Mouse (Mus musculus) megakaryocyte, embryonic 14.5 days (primary cell): ENCODE measurements around the gene Golga2. TPM values are rescaled to one million over a fixed set of nuclear protein-coding genes. Genes with fewer than 3 reads are reported as not detected.

ENCODE experiments used
- H3K27me3 ChIP-seq: replicated peaks from 2 replicates; pipeline ENCODE3; 2012; ENCODE audit warnings: inconsistent platforms
- H3K36me3 ChIP-seq: replicated peaks from 2 replicates; pipeline ENCODE3; 2012; ENCODE audit warnings: low read length, inconsistent platforms, mixed read lengths
- H3K4me1 ChIP-seq: 2 replicates; pipeline ENCODE4 v1.6.1; 2012; ENCODE audit warnings: inconsistent platforms
- H3K4me3 ChIP-seq: replicated peaks from 2 replicates; pipeline ENCODE3; 2012; ENCODE audit warnings: moderate library complexity, mild to moderate bottlenecking, inconsistent platforms
- H3K9me3 ChIP-seq: 2 replicates; pipeline ENCODE4 v1.6.1; 2012; ENCODE audit warnings: inconsistent platforms
- FLI1 ChIP-seq: IDR thresholded peaks from 2 replicates; pipeline ENCODE4 v1.6.1; 2012; ENCODE audit warnings: low read length, inconsistent platforms, mixed read lengths
- GATA1 ChIP-seq: IDR thresholded peaks from 3 replicates; pipeline ENCODE4 v1.6.1; 2012; ENCODE audit warnings: mixed read lengths, low read length, inconsistent platforms, borderline replicate concordance
- polyA plus RNA-seq: library from polyadenylated mRNA; stranded (reverse); fragments of >175 nt; gene quantifications from 2 replicates; pipeline ENCODE4 v1.2.3, GENCODE M21; 2012; ENCODE audit warnings: low replicate concordance; ENCODE audit not compliant: insufficient read depth

Golga2 gene
- polyA plus RNA-seq: 26.0 and 40.5 TPM in 2 replicates

DNA sequence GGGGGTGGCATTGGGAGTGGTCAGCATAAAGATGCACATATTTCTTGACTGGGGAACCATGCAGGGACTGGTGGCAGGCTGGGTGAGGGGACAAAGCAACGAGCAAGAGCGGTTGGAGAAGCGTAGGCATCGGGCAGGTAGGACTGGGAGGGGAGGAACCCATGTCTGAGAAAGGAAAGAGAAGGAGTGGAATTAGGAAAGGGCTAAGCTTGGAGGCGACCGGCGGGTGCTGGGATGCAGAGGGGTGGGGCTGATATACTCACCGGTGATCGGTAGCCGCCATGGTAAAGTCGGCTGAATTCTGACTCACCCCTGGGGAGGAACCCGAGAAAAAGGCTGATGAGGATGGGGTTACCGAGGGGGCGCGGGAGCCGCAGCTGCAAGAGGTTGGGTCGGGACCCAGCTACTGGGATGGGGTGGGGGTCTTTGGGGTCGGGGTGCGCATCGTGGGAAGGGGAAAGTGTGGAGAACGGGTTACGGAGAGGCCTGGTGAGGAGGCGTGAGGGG is at the start of gene Golga2:
Gene Golga2, plus strand, starts transcription at position 51 of the 507 bp plus-strand sequence.
- Histone ChIP-seq H3K9me3 (no peaks in the 10 kb centered on the region), H3K4me3 (peak within 1 kb of the TSS; percentile 98)
- TF ChIP-seq FLI1: no peak
- no peak for TF ChIP-seq GATA1

DNA sequence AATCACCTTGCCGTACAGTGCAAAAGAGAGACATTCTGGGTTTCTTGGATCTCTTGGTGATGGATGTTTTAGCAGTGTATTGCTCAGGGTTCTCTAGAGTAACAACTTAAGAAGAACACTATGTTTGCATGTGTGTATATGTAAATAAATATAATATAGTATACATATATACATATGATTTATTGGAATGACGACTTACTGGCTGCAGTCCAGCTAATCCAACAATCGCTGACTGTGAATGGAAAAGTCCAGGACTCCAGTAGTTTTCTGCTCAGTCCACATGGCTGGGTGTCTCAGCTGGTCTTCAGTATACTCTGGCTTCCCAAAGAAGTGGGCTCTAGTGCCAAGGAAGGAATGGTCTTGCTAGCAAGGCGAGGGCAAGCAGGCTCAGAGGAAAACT is 49.6 kb upstream of the Golga2 start:
- Histone ChIP-seq H3K36me3 (peaks cover 61% of the 10 kb centered on the region), H3K4me3 (peak overlapping the region; percentile 95), H3K9me3 (no peaks in the 10 kb centered on the region), H3K4me1 (peaks cover 53% of the 10 kb centered on the region), H3K27me3 (no peaks in the 10 kb centered on the region)
- TF ChIP-seq FLI1 (no peak), GATA1 (no peak)

More for the DNA sequence above, at the start of gene Golga2:
- peaks cover 82% of the 10 kb centered on the region for H3K4me1 ChIP-seq
- H3K36me3 ChIP-seq: peaks cover 55% of the 10 kb centered on the region
- no peaks in the 10 kb centered on the region for H3K27me3 ChIP-seq

DNA sequence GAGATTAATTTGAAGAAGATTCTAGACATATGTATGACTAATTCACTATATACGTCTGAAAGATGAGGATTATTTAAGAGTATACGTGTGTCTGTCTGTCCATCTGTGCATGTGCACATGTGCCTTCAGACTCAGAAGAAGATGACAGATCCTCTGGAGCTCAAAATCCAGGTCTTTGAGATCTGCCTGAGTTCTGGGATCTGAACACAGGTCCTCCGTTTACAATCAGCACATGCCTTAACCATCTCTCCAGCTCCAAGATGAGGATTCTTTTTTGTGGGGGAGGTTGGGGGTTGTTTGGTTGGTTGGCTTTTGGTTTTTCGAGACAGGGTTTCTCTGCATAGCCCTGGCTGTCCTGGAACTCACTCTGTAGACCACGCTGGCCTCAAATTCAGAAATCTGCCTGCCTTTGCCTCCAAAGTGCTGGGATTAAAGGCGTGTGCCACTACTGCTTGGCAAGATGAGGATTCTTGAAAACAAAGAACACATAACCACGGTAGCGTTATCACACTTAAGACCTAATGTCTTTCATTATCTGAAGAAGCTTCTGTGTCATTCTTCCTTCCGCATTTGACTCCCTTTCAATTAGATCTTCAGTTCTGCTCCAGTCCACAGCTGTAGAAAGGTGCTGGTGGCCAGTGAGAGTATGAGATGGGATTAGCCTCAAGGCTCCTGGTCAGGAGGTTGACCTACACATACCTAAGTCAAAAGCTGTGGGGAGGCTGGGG is 48.3 kb upstream of the Golga2 start:
- Histone ChIP-seq H3K4me1 (peaks cover 44% of the 10 kb centered on the region), H3K9me3 (no peaks in the 10 kb centered on the region), H3K36me3 (peaks cover 61% of the 10 kb centered on the region), H3K27me3 (no peaks in the 10 kb centered on the region), H3K4me3 (no peak overlapping the region)
- TF ChIP-seq FLI1: no peak
- TF ChIP-seq GATA1: no peak

GRCm38 (mm10) chr2:32240591-32240990 is 46.6 kb upstream of the Golga2 start:
- H3K36me3 ChIP-seq: peaks cover 70% of the 10 kb centered on the region
- no peaks in the 10 kb centered on the region for H3K27me3 ChIP-seq
- H3K4me1 ChIP-seq: peaks cover 27% of the 10 kb centered on the region
- no peak for TF ChIP-seq FLI1
- TF ChIP-seq GATA1: no peak
- H3K4me3 ChIP-seq: no peak overlapping the region
- H3K9me3 ChIP-seq: no peaks in the 10 kb centered on the region

GRCm38 (mm10) chr2:32242986-32243385 is 44.2 kb upstream of the Golga2 start:
- Histone ChIP-seq H3K9me3 (no peaks in the 10 kb centered on the region), H3K4me1 (peaks cover 28% of the 10 kb centered on the region), H3K36me3 (peaks cover 90% of the 10 kb centered on the region), H3K4me3 (no peak overlapping the region), H3K27me3 (no peaks in the 10 kb centered on the region)
- no peak for TF ChIP-seq FLI1
- no peak for TF ChIP-seq GATA1

DNA sequence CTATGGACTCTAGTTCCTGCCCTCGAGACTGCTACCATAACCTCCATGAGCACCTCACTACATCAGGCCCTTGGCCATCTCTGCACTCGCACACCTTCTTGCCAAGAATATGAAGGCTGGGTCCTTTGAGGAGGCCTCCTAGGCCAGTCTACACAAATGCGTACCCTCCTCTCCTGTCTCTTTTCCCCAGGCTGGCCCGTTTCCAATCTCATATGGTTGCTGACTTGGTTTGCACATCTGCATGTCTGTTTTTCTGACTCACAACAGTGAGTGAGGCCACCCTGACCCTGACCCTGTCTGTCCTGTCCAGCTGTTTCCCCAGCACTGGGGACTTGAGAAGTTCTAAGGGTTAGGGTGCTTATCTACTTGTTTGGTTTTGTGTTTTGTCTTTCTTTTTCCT is 40.4 kb upstream of the Golga2 start:
- H3K4me3 ChIP-seq: no peak overlapping the region
- peaks cover 16% of the 10 kb centered on the region for H3K4me1 ChIP-seq
- H3K27me3 ChIP-seq: no peaks in the 10 kb centered on the region
- peaks cover 99% of the 10 kb centered on the region for H3K36me3 ChIP-seq
- TF ChIP-seq GATA1 (no peak), FLI1 (no peak)
- H3K9me3 ChIP-seq: 0 out of 2 replicates have a peak, but pooled peaks cover 3% of the 10 kb centered on the region

DNA sequence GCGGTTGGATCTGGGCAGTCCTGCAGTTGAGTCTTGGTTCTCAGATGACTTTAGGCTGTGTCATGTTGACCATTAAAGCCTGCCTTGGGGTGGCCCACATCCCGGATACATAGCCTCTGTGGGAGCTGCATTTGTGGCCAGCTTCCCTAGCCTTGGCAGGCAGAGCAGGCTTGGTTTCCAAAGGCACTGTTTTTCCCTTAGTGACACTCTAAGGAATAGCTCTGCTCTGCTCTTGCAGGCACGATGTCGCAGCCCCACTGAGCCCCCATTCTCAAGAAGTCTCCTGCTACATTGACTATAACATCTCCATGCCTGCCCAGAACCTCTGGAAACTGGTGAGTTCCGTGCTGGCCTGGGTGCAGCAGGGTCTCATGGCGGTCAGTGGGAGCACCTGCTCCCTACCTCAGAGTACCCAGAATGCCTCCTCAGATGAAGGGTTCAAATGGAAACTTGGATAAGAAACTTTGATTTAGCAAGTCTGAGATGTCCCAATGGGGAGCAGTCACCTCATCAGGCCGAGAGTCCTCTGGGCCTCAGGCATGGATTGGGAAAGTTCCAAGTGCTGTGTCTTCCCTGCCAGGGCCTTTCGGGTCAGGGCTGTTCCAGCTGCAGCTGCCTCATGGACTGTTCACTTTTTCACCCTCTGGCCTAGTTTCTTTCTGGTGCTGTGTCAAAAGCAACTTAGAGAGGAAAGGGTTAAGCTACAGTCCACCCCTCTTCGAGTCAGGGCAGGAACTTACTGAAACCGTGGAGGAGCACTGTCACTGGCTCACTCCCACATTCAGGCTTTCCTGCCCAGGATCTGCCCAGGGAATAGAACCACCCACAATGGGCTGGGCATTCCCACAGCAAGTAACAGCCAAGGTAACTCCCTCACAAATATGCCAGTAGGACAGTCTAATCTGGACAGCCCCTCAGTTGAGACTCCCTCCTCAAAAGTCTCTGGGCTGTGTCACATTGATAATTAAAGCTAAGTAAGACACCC is 38.5 kb upstream of the Golga2 start:
- Histone ChIP-seq H3K9me3 (0 out of 2 replicates have a peak, but pooled peaks cover 3% of the 10 kb centered on the region), H3K36me3 (peaks cover 99% of the 10 kb centered on the region), H3K4me1 (peaks cover 18% of the 10 kb centered on the region), H3K27me3 (no peaks in the 10 kb centered on the region), H3K4me3 (no peak overlapping the region)
- no peak for TF ChIP-seq GATA1
- TF ChIP-seq FLI1: no peak

DNA sequence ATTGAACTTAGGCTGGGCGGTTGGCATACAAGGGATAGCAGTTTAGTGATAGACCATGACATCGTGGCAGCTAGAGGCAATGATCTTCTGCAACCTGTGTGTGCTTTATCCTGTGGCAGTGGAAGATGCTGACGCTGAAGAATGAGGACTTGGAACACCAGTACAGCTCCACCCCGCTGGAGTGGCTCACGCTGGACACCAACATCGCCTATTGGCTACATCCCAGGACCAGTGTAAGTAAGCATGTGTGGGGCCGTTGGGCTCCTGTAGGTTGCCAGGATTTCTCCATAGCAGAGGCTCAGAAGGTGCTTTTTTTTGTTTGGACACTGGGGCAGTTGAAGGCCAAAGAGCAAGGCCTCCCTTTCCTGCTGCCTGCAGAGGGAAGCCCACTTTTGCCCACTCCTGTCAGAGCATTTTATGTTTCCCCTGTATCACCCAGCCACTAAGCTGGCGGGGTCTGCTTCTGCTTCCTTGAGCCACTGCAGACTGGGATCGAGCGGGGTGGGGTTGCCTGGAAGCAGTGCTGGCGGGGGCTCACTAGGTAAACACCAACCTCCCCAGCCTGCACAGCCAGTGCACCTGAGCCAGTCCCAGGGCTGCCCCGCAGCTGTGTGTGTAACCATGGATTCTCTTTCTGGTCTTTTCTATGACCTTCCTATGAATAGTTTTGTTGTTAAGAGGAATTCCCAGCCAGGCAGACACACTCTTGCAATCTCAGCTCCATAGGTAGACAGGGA is 35.2 kb upstream of the Golga2 start:
- peaks cover 90% of the 10 kb centered on the region for H3K36me3 ChIP-seq
- no peak overlapping the region for H3K4me3 ChIP-seq
- peaks cover 23% of the 10 kb centered on the region for H3K4me1 ChIP-seq
- no peak for TF ChIP-seq FLI1
- no peak for TF ChIP-seq GATA1
- H3K27me3 ChIP-seq: no peaks in the 10 kb centered on the region
- H3K9me3 ChIP-seq: 0 out of 2 replicates have a peak, but pooled peaks cover 3% of the 10 kb centered on the region

GRCm38 (mm10) chr2:32252658-32253057 is 34.5 kb upstream of the Golga2 start:
- no peak overlapping the region for H3K4me3 ChIP-seq
- no peaks in the 10 kb centered on the region for H3K27me3 ChIP-seq
- H3K4me1 ChIP-seq: peaks cover 17% of the 10 kb centered on the region; the same call in 1 of the 2 replicates
- 0 out of 2 replicates have a peak, but pooled peaks cover 3% of the 10 kb centered on the region for H3K9me3 ChIP-seq
- H3K36me3 ChIP-seq: peaks cover 90% of the 10 kb centered on the region
- TF ChIP-seq GATA1 (no peak), FLI1 (no peak)
